Comparison of ENCODE assay signal across 29 mouse cellular contexts in genomic region chr10:111409497-111409896, GRCm38 (mm10).
"Had no signal": no experiment of that assay in that cellular context is flagged by ENCODE, and none has a peak within 500 bp of the region (broad histone marks: within the 10 kb centered on the region; RNA-seq: fewer than 3 reads in every experiment).

No protein-coding gene starts in this region.

- H3K4me2 ChIP-seq: heart, embryonic 12.5 days; hindbrain, embryonic 12.5 days; hindbrain, embryonic 14.5 days; intestine, embryonic 15.5 days; kidney, embryonic 15.5 days; limb, embryonic 12.5 days; liver, embryonic 11.5 days; liver, embryonic 13.5 days had no signal

- H3K27ac ChIP-seq: gastrocnemius, adult 2 months; heart, embryonic 10.5 days; hindbrain, embryonic 10.5 days; hindbrain, embryonic 12.5 days; hindbrain, embryonic 14.5 days; intestine, embryonic 15.5 days; kidney, embryonic 15.5 days; kidney, postnatal 0 days; left cerebral cortex, adult 2 months; limb, embryonic 10.5 days; limb, embryonic 12.5 days; liver, embryonic 13.5 days had no signal

- H3K4me3 ChIP-seq: gastrocnemius, adult 2 months; heart, embryonic 10.5 days; heart, embryonic 12.5 days; hindbrain, embryonic 10.5 days; hindbrain, embryonic 12.5 days; intestine, embryonic 15.5 days; kidney, embryonic 15.5 days; left cerebral cortex, adult 2 months; limb, embryonic 10.5 days; limb, embryonic 12.5 days; liver, embryonic 13.5 days had no signal

- H3K27me3 ChIP-seq: heart, embryonic 12.5 days; hindbrain, embryonic 12.5 days; intestine, embryonic 15.5 days; kidney, embryonic 15.5 days; limb, embryonic 12.5 days; liver, embryonic 13.5 days had no signal

- DNase-seq: gastrocnemius, adult 2 months; gastrocnemius, postnatal 10 days; gastrocnemius, postnatal 25 days; heart, adult 18-20 months; heart, postnatal 10 days; heart, postnatal 4 days; kidney, adult 2 months; kidney, adult 9 months; kidney, postnatal 14 days; kidney, postnatal 36 days; layer of hippocampus, adult 9-11 months; layer of hippocampus, postnatal 36 days; liver; liver, embryonic 13.5 days had no signal

- ATAC-seq: hindbrain, embryonic 16.5 days; inflammation-experienced regulatory T-cells, adult 6 months; intestine, embryonic 15.5 days; intestine, postnatal 0 days had no signal

- H3K4me1 ChIP-seq: hindbrain, embryonic 12.5 days; intestine, embryonic 15.5 days; kidney, embryonic 15.5 days; limb, embryonic 12.5 days had no signal

- H3K9me3 ChIP-seq: heart, embryonic 10.5 days; heart, embryonic 12.5 days; hindbrain, embryonic 10.5 days; hindbrain, embryonic 12.5 days; intestine, embryonic 15.5 days; kidney, embryonic 15.5 days; limb, embryonic 10.5 days; limb, embryonic 12.5 days; liver, embryonic 13.5 days had no signal

- H3K9ac ChIP-seq: heart, embryonic 12.5 days; hindbrain, embryonic 12.5 days; hindbrain, embryonic 14.5 days; intestine, embryonic 15.5 days; kidney, embryonic 15.5 days; limb, embryonic 12.5 days; liver, embryonic 13.5 days had no signal

- H3K36me3 ChIP-seq: heart, embryonic 10.5 days; heart, embryonic 12.5 days; hindbrain, embryonic 10.5 days; hindbrain, embryonic 12.5 days; intestine, embryonic 15.5 days; kidney, embryonic 15.5 days; limb, embryonic 10.5 days; limb, embryonic 12.5 days; liver, embryonic 13.5 days had no signal
